Mouse (Mus musculus) forebrain, embryonic 15.5 days (tissue): ENCODE measurements around the gene Usp34. TPM values are rescaled to one million over a fixed set of nuclear protein-coding genes. Genes with fewer than 3 reads are reported as not detected.
A peak's percentile ranks its signal among the peaks of the same experiment; 100 is the strongest.
"Not testable (repeated sequence)": the region's sequence is repeated elsewhere in the genome, so short reads cannot be mapped to it uniquely, and the experiment has no call there.

ENCODE experiments used
- ATAC-seq: fragments of 200-750 bp; cut with Nextera tagmentation; replicated peaks from 2 replicates; pipeline ENCODE4 v1.8.0; 2017; ENCODE audit warnings: mild to moderate bottlenecking, moderate TSS enrichment, moderate library complexity
- H3K27ac ChIP-seq: fragments of 300-500 bp; sonication (generic); replicated peaks from 2 replicates; pipeline ENCODE4 v1.5.1; 2015; ENCODE audit warnings: mild to moderate bottlenecking, inconsistent platforms
- H3K27me3 ChIP-seq: fragments of 300-500 bp; sonication (generic); 2 replicates; pipeline ENCODE4 v1.6.1; 2015; ENCODE audit warnings: inconsistent platforms
- H3K36me3 ChIP-seq: fragments of 300-500 bp; sonication (generic); 2 replicates; pipeline ENCODE4 v1.6.1; 2015; ENCODE audit warnings: mild to moderate bottlenecking, inconsistent platforms
- H3K4me1 ChIP-seq: fragments of 300-500 bp; sonication (generic); 2 replicates; pipeline ENCODE4 v1.6.1; 2015; ENCODE audit warnings: inconsistent platforms
- H3K4me2 ChIP-seq: fragments of 300-500 bp; sonication (generic); replicated peaks from 2 replicates; pipeline ENCODE4 v1.6.1; 2015; ENCODE audit warnings: mild to moderate bottlenecking, inconsistent platforms
- H3K4me3 ChIP-seq: fragments of 300-500 bp; sonication (generic); 2 replicates; pipeline ENCODE4 v1.5.1; 2015; ENCODE audit warnings: mild to moderate bottlenecking, inconsistent platforms
- H3K9ac ChIP-seq: fragments of 300-500 bp; sonication (generic); replicated peaks from 2 replicates; pipeline ENCODE4 v1.6.1; 2015; ENCODE audit warnings: mild to moderate bottlenecking, inconsistent platforms
- H3K9me3 ChIP-seq: fragments of 300-500 bp; sonication (generic); 2 replicates; pipeline ENCODE4 v1.6.1; 2016; ENCODE audit warnings: inconsistent platforms
- WGBS: fragments of 180-500 bp; shearing (Covaris S2); methylation state at CpG from one replicate; pipeline ENCODE4 v1.1.7; 2015; ENCODE audit warnings: mixed read lengths; 5-methylcytosine and 5-hydroxymethylcytosine counted together
- polyA plus RNA-seq: library from polyadenylated mRNA; unstranded; fragments of >200 nt; fragmentation: Nextera tagmentation; extraction: Ambion mirVana; gene quantifications from 2 replicates; pipeline ENCODE4 v1.2.1, GENCODE M21; 2015

Gene Usp34
- polyA plus RNA-seq, 1 experiment from 2014 or later, result 32.6 TPM

- H3K9me3 ChIP-seq, H3K9ac ChIP-seq, H3K27me3 ChIP-seq, H3K4me3 ChIP-seq, H3K4me1 ChIP-seq, ATAC-seq, H3K4me2 ChIP-seq, H3K27ac ChIP-seq: not testable (repeated sequence)
- peaks cover 44% of the 10 kb centered on the region for H3K36me3 ChIP-seq
- 96% methylated on average over 2 of the region's 2 CpGs for WGBS
Observed at GRCm38 (mm10) chr11:23465862-23466261, 159.2 kb downstream of the Usp34 start.

DNA sequence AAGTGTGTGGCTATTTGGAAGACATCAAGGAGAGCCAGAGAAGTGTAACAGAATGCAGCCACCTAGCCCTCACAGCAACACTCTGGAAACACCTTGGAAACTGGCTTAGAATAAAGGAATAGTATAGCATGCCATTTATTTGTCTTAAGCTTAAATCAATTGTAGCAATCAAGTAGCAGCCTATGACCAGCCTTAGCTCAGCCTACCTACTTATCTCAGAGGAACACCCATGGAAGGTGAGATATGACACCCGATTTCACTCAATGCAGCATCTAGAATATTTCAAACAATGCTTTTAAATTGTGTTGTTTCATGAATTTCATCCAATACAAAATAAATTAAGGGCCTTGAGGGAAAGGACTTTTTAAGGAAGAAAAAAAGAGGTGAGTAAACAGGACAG is 183.3 kb downstream of the Usp34 start:
- Histone ChIP-seq H3K9me3 (no peaks in the 10 kb centered on the region), H3K9ac (no peak overlapping the region), H3K4me2 (no peak overlapping the region), H3K27me3 (no peaks in the 10 kb centered on the region), H3K27ac (no peak overlapping the region), H3K4me3 (no peak overlapping the region), H3K4me1 (peaks cover 6% of the 10 kb centered on the region; the same call in 1 of the 2 replicates), H3K36me3 (peaks cover 91% of the 10 kb centered on the region)
- ATAC-seq, result no peak
- 91% methylated on average over 1 of the region's 1 CpGs for WGBS

- Histone ChIP-seq H3K4me1 (peaks cover 26% of the 10 kb centered on the region), H3K9ac (no peak overlapping the region), H3K36me3 (peaks cover 81% of the 10 kb centered on the region), H3K4me3 (no peak overlapping the region), H3K9me3 (no peaks in the 10 kb centered on the region), H3K27me3 (no peaks in the 10 kb centered on the region), H3K27ac (no peak overlapping the region), H3K4me2 (no peak overlapping the region)
- WGBS, result 93% methylated on average over 4 of the region's 4 CpGs
- ATAC-seq, result no peak
Observed at GRCm38 (mm10) chr11:23492048-23492790, 185.5 kb downstream of the Usp34 start.

GRCm38 (mm10) chr11:23495231-23495630 is 188.5 kb downstream of the Usp34 start:
- 92% methylated on average over 6 of the region's 6 CpGs for WGBS
- peak overlapping the region; percentile 90 for H3K4me2 ChIP-seq

DNA sequence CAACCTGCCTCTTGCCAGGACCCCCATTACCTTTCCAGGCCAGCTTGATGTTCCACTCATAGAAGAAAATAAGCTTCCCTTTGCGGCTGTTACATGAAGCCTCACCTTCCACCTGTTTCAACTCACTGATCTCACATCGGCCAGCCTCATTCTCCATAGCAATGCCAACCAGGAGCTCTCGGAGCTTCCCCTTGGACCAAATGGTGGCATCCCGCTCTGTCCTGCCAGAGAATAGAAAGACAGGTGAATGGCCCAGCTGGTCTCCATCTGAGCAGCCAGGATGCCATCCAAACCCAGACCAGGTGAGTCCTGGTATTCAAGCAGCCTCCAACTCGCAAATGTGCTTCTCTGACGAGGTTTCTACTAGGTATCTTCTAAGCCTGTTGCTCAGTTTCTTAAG is 190.0 kb downstream of the Usp34 start:
- Histone ChIP-seq H3K4me3 (peak overlapping the region; percentile 72), H3K27me3 (no peaks in the 10 kb centered on the region), H3K4me1 (peaks cover 26% of the 10 kb centered on the region), H3K36me3 (peaks cover 37% of the 10 kb centered on the region), H3K27ac (peak overlapping the region; percentile 95), H3K4me2 (peak overlapping the region; percentile 90), H3K9me3 (no peaks in the 10 kb centered on the region), H3K9ac (peak overlapping the region; percentile 81)
- no peak for ATAC-seq
- WGBS, result 35% methylated on average over 6 of the region's 6 CpGs

More at GRCm38 (mm10) chr11:23495231-23495630, 188.5 kb downstream of the Usp34 start:
- Histone ChIP-seq H3K36me3 (peaks cover 51% of the 10 kb centered on the region), H3K4me3 (peak overlapping the region; percentile 72; the same call in 1 of the 2 replicates), H3K27me3 (no peaks in the 10 kb centered on the region), H3K9ac (no peak overlapping the region), H3K9me3 (no peaks in the 10 kb centered on the region), H3K27ac (no peak overlapping the region), H3K4me1 (peaks cover 26% of the 10 kb centered on the region)
- ATAC-seq, result no peak

GRCm38 (mm10) chr11:23497335-23497717 is 190.6 kb downstream of the Usp34 start:
- 0% methylated on average over 22 of the region's 22 CpGs for WGBS
- Histone ChIP-seq H3K9ac (peak overlapping the region; percentile 81), H3K9me3 (no peaks in the 10 kb centered on the region), H3K27ac (peak overlapping the region; percentile 95), H3K4me2 (peak overlapping the region; percentile 90), H3K36me3 (peaks cover 31% of the 10 kb centered on the region), H3K4me1 (peaks cover 26% of the 10 kb centered on the region), H3K4me3 (peak overlapping the region; percentile 72), H3K27me3 (no peaks in the 10 kb centered on the region)
- peak; percentile 89 for ATAC-seq

- Histone ChIP-seq H3K27me3 (no peaks in the 10 kb centered on the region), H3K4me2 (peak within 1 kb of the TSS; percentile 90), H3K9ac (peak within 1 kb of the TSS; percentile 81), H3K36me3 (peaks cover 25% of the 10 kb centered on the region), H3K27ac (peak within 1 kb of the TSS; percentile 95), H3K4me3 (peak within 1 kb of the TSS; percentile 72), H3K9me3 (no peaks in the 10 kb centered on the region), H3K4me1 (peaks cover 26% of the 10 kb centered on the region)
- ATAC-seq, result peak; percentile 92
- under 1% methylated on average over 65 of the region's 66 CpGs for WGBS
Observed at GRCm38 (mm10) chr11:23497718-23498509, 191.2 kb downstream of the Usp34 start, which contains the start of gene Ahsa2. Gene Ahsa2, minus strand, starts transcription at chr11:23498030.

GRCm38 (mm10) chr11:23498609-23499008 is 191.9 kb downstream of the Usp34 start:
- peaks cover 18% of the 10 kb centered on the region for H3K36me3 ChIP-seq
- H3K27ac ChIP-seq, result peak overlapping the region; percentile 95
- peaks cover 26% of the 10 kb centered on the region for H3K4me1 ChIP-seq
- peak overlapping the region; percentile 90 for H3K4me2 ChIP-seq
- WGBS, result 43% methylated on average over 5 of the region's 5 CpGs
- peak overlapping the region; percentile 71 for H3K9ac ChIP-seq
- ATAC-seq, result peak; percentile 2; the same call in 1 of the 2 replicates
- peak overlapping the region; percentile 72 for H3K4me3 ChIP-seq
- no peaks in the 10 kb centered on the region for H3K27me3 ChIP-seq
- no peaks in the 10 kb centered on the region for H3K9me3 ChIP-seq

DNA sequence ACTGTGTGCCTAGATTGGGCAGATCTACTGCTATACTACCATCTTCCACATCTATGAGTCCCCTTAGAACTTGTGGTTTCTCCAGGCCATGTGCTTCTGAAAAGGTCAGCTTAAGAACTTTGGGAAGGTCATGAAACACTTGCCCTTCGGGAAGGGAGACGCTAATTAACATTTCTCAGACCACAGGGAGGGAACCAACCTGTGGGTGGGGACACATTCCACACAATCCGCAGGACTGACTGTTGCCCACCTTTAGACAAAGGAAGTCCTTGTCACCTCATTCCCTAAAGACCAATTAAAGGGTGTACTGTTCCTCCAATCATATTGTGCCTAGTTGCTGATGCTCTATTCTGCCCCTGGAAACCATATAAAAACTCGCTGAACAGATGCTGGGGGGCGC is 198.1 kb downstream of the Usp34 start:
- not testable (repeated sequence) for H3K9ac ChIP-seq, H3K4me3 ChIP-seq, H3K36me3 ChIP-seq, ATAC-seq, H3K9me3 ChIP-seq, H3K27ac ChIP-seq, H3K4me1 ChIP-seq, H3K27me3 ChIP-seq, H3K4me2 ChIP-seq
- WGBS, result 82% methylated on average over 5 of the region's 5 CpGs

GRCm38 (mm10) chr11:23514785-23515184 is 208.1 kb downstream of the Usp34 start:
- not testable (repeated sequence) for H3K4me2 ChIP-seq, H3K4me1 ChIP-seq, H3K27ac ChIP-seq, H3K9ac ChIP-seq, H3K27me3 ChIP-seq, H3K9me3 ChIP-seq, H3K36me3 ChIP-seq, H3K4me3 ChIP-seq, ATAC-seq
- WGBS, result 67% methylated on average over 4 of the region's 4 CpGs

GRCm38 (mm10) chr11:23515315-23515714 is 208.6 kb downstream of the Usp34 start:
- no peaks in the 10 kb centered on the region for H3K4me1 ChIP-seq
- H3K4me3 ChIP-seq, result no peak overlapping the region
- no peak overlapping the region for H3K27ac ChIP-seq
- H3K9me3 ChIP-seq, result no peaks in the 10 kb centered on the region
- no peaks in the 10 kb centered on the region for H3K36me3 ChIP-seq
- WGBS, result 79% methylated on average over 2 of the region's 2 CpGs
- no peaks in the 10 kb centered on the region for H3K27me3 ChIP-seq
- no peak overlapping the region for H3K4me2 ChIP-seq
- ATAC-seq, result no peak
- H3K9ac ChIP-seq, result no peak overlapping the region

DNA sequence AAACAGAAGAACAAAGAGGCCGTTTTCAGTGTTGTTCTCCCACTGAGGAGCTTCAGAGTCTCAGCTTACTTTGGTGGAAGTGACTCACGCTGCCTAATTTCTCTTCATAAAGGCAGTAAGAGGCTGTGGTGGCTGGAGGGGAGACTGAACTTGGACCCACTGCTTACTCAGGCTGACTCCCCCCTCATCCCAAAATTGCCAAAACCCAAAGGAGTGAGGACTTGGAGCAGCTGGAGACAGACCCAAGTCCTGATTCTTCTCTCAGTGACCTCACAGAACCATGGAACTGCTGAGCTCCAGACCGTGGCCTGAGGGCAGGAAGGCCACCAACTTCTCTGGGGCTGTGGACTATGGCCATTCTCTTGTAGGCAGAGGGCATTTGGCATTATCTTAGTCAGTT is 212.3 kb downstream of the Usp34 start:
- Histone ChIP-seq H3K4me2 (no peak overlapping the region), H3K36me3 (no peaks in the 10 kb centered on the region), H3K27ac (no peak overlapping the region), H3K9me3 (no peaks in the 10 kb centered on the region), H3K4me3 (no peak overlapping the region), H3K9ac (no peak overlapping the region), H3K27me3 (no peaks in the 10 kb centered on the region), H3K4me1 (no peaks in the 10 kb centered on the region)
- 67% methylated on average over 3 of the region's 3 CpGs for WGBS
- ATAC-seq, result no peak
